Mouse (Mus musculus) frontal cortex, postnatal 10 days (tissue): ENCODE measurements around the gene Nr2f1.

Source experiments
- DNase-seq, 2 experiments: peaks; one replicate each; pipeline ENCODE4 v3.0.0; 2022; ENCODE audit warnings: low spot score in 2 of 2, mixed read lengths in 1 of 2

Gene Nr2f1

GRCm38 (mm10) chr13:78200407-78200806, 850 bp upstream of the Nr2f1 start:
- no peak for DNase-seq

- no peak for DNase-seq
These were observed 501 bp downstream of the Nr2f1 start for GRCm38 (mm10) chr13:78198871-78199641.

GRCm38 (mm10) chr13:78198391-78198870, 1.1 kb downstream of the Nr2f1 start:
- DNase-seq = no peak

DNA sequence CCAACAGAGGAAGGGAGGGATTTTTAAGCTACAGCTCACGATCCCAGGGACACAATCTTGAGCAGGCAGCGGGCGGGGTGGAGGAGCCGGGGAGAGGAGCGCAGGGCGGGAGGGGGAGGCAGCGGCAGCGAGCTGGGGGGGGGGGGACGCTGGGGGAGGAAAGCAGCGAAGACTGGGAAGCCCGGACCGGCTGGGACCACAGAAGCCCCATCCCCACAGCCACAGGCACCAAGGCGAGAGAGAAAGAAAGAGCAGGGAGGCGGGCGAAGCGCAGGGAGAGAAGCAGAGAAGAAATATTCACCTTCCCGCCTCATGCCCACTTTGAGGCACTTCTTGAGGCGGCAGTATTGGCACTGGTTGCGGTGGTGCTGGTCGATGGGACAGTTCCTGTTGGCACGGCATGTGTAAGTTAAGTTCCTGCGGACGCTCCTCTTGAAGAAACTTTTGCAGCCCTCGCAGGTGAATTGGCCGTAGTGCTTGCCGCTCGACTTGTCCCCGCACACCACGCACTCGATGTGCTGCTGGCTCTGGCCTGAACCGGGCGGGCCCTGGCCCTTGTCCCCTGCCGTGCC, 1.7 kb downstream of the Nr2f1 start:
- DNase-seq = no peak

DNA sequence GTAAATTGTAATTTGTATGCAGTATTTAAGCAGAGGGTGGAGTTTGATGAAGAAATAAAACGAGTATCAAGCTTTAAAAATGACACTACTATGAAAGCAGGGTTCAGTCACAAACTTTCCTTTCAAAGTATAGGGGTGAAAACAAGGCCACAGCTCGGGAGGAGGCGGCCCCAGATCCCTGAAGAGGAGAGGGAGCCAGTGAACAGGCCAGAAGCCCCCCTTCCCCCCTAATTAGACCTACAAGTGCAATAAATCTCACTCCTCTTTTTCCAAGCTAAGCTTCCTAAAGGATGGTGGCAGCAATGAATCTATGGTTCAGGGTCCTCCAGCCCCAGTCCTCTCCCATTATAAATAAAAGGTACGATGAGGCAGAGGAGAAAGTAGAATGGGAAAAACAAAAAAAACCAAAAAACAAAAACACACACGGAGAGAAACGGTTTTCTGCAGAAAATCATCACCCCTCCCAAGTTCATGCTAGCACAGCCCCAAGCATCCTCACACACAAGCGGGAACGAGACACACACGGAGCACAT, 2.2 kb downstream of the Nr2f1 start:
- no peak for DNase-seq

GRCm38 (mm10) chr13:78196236-78196796, 3.2 kb downstream of the Nr2f1 start:
- no peak for DNase-seq

- DNase-seq = no peak
These were observed 3.9 kb downstream of the Nr2f1 start for GRCm38 (mm10) chr13:78195601-78196115.

GRCm38 (mm10) chr13:78194850-78195600, 4.5 kb downstream of the Nr2f1 start:
- DNase-seq = no peak

- DNase-seq = no peak
These were observed 5.3 kb downstream of the Nr2f1 start for GRCm38 (mm10) chr13:78194135-78194849.

DNA sequence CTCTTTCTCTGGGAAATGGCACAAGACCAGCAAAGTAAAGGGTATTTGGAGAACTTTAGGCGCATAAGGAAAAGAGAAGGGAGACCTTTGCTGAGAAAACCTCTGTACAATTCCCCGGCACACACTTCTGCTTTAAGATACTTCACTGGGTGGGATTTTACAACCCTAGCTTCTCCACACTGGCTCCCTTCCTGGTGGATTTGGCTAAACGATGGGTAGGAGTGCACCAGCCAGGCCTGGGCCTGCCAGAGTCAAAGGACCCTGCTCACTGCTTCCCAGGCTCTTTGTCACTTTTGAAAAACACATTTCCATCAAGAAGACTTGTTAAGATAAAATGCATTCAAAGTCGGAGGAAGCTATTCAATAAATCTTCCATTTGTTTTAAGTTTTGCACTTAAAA, 6.3 kb downstream of the Nr2f1 start:
- no peak for DNase-seq

GRCm38 (mm10) chr13:78189586-78189985, 10.0 kb downstream of the Nr2f1 start:
- DNase-seq = peak in 1 of 2 experiments; percentile 4

- DNase-seq = no peak
These were observed 11.7 kb downstream of the Nr2f1 start for GRCm38 (mm10) chr13:78187833-78188232.

DNA sequence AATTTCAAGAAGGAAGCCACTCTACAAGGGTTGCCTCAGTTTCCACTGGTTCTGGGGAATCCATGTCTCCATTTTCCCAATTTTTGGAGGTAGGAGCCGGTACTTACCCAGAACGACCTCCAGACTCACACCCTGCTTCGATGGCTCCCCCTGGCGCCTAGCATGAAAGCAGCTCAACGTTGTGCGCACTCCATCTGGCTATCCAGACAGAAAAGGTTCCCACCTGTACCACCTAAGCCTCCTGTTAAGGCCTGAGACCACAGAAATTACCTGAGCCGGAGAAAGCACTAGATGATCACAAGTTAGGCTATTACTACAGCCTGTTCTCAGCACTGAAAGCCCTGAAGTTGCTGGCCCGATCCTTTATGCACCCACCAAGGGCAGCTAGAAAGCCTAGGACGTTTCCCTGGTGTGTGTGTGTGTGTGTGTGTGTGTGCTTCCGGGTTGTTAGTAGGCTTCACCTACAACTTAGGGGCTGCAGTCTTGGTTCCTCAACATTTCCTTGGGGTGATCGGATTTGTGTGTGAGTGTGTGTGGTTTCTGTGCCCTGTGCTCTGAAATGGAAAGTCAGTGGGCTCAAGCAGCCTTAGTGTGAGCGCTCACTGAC, 13.1 kb downstream of the Nr2f1 start:
- no peak for DNase-seq

DNA sequence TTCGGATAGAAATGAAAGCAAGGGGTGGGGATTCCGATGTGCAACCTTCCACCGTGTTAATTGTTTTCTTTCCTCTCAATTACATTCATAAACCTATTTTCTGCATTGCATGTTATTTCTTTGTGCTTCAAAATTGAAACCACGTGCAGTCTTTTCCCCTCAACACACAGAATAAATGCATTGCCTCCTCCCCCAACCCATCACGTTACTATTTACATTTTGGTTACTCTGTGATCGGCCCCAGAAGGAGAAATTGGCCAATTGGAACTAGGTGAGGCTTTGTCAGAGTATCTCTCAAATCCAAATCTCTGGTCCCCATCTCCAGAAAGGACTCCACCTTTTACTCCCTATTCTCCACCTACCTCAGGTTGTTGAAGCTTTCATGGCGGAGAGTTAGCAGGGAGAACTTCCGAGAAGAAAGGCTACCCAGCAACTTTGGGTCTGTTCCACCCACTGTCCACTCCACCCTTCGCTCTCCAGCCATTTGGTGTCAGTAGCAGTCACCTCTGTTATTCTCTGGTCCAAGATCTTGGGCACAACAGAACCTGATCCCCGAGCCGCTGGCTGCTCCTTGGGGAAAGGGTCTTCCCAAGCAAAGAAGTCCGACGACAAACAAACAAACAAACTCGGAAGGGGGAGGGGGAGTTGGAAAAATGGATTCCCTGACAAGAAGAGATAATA, 14.6 kb downstream of the Nr2f1 start:
- DNase-seq = no peak

DNA sequence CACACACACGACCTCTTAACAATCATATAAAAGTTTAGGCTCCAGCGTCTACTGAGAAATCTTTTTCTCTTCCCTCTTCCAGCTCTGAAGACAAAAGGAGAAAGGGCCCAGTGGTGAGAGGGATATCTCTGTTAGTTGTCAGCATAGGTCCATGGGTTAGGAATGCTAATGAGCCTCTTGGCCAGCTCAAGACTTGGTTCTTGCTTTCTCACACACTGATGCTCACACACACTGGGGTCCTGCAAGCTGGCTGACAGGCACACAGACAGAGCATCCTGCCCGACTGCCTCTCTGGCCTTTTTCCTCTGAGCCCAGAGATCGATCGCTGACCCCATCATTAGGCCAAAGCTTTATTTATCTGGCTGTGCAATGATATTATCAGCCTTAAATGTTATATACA, 15.6 kb downstream of the Nr2f1 start:
- no peak for DNase-seq

GRCm38 (mm10) chr13:78183004-78183403, 16.6 kb downstream of the Nr2f1 start:
- peak in 1 of 2 experiments; percentile 1 for DNase-seq

- no peak for DNase-seq
These were observed 17.5 kb downstream of the Nr2f1 start for GRCm38 (mm10) chr13:78181930-78182558.

- peak in 1 of 2 experiments; percentile 13 for DNase-seq
These were observed 18.3 kb downstream of the Nr2f1 start for GRCm38 (mm10) chr13:78181071-78181929.

DNA sequence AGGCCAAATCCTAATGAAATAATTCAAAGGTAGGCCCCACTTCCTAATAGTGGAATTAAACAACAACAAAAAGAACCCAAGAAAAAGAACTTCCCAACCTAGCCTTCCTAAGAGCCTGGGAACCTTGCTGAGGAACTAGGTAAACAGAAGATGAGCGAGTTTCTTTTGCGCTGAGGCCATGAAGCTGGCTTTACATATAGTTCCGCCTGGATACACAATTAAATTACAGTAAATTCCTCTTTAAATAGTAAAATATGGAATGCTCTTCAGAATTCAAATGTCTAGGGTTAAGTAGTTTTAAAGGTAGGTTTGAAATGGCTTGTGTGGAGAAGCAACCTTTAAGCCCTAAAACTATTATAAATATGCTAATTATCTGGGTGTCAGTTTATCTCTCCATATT, 19.3 kb downstream of the Nr2f1 start:
- no peak for DNase-seq
